Mouse (Mus musculus): ENCODE measurements around the gene Parp8.

GRCm38 (mm10) chr13:117032402-117032801 lies 7.1 kb upstream of the Parp8 start:
- TF ChIP-seq CTCF (IDR thresholded peaks at IDR 0.05; ENCODE audit: low read depth) (no peak), EP300 (IDR thresholded peaks at IDR 0.05; ENCODE audit: low read depth) (no peak)
